Mouse (Mus musculus) liver, embryonic 14.5 days (tissue): ENCODE results near the gene Prr15.

Experiments
- CTCF ChIP-seq: IDR thresholded peaks from 2 replicates; pipeline ENCODE4 v1.5.1; 2016; ENCODE audit warnings: antibody characterized with exemption, low read depth, control low read depth
- EP300 ChIP-seq: IDR thresholded peaks from 2 replicates; pipeline ENCODE4 v1.6.1; 2016; ENCODE audit warnings: antibody characterized with exemption, low read depth

GRCm38 (mm10) chr6:54330166-54330565 is 4.5 kb downstream of the Prr15 start:
- TF ChIP-seq CTCF, result no peak
- no peak for TF ChIP-seq EP300
